Mouse (Mus musculus) mouse embryonic stem cell (cell line): ENCODE results near the gene Pepd.
"Not testable (repeated sequence)": the region's sequence is repeated elsewhere in the genome, so short reads cannot be mapped to it uniquely, and the experiment has no call there.

Source experiments
- in situ Hi-C, 2 experiments: fragments of 300-500 bp; cut with MboI; formaldehyde crosslinking; loops; 1 replicate in 1 of 2; 3 replicates in 1 of 2; pipeline ENCODE4 v1.14.3; 2019 to 2020; ENCODE audit warnings: low sequenced_read_pairs in 2 of 2, low pct_unique_long_range_greater_than_20kb in 1 of 2, mixed read lengths in 1 of 2; ENCODE audit not compliant: unreplicated experiment in 1 of 2

Gene Pepd

GRCm38 (mm10) chr7:34972990-34973440 lies 60.8 kb downstream of the Pepd start:
- in situ Hi-C loops = no loop called here

GRCm38 (mm10) chr7:34973877-34974276 lies 61.7 kb downstream of the Pepd start:
- in situ Hi-C loops = no loop called here

DNA sequence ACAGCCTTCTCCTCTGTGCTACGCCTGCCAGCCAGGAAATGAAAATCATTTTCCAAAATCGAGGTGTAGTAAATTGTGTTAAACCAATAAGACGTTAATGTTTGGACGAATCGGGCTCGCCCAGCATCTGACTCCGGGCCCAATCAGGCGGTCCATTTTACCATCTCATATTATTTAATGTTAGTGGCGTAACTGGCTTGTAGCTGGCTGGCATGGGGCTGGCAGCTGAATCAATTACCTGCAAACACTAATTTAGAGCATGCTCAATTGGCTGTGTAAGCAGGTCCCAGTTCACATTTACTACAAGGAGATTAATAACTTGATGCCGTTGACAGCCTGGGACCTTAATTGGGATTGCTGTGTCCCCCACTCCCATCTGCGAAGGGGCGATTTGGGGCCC lies 63.7 kb downstream of the Pepd start:
- in situ Hi-C loops = no loop called here

DNA sequence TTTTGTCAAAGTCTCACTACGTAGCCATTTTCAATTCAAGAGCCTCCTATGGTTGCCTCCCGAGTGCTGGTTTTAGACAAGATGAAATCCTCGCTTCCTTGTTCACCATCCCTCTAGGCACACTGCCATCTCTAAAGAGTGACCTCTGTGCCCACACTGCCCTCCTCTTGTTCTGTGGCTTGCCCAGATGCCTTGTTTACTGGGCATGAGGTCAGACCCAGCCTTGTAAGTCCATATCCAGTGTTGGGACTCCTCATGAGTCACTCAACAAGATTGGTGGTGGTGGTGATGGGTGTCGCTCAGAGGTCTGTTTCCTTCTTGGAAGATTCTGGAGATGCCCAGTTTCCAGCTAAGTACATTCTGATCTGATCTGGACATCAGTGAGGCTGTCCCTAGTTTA lies 65.2 kb downstream of the Pepd start:
- in situ Hi-C loops = no loop called here

DNA sequence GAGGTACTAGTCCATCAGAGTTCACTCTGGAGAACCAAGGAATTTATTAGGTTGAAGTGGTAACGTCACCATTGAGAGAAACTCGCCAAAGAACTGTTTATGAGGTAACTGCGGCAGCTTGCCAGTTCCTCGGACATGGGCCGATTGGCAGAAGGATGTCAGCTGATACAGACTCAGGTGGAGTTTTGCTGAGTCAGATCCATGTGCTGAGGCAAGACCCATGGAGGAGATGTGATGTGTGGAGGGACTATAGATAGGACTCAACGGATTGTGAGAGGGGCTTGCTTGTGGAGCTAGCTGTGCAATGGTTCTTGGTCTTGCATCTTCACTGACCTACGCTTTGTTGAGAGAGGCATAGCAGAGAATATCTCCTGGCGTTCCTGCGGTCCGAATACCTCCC lies 69.6 kb downstream of the Pepd start:
- in situ Hi-C loops = no loop called here

- in situ Hi-C loops = not testable (repeated sequence)
Measured at GRCm38 (mm10) chr7:34982372-34982771, 70.2 kb downstream of the Pepd start.

DNA sequence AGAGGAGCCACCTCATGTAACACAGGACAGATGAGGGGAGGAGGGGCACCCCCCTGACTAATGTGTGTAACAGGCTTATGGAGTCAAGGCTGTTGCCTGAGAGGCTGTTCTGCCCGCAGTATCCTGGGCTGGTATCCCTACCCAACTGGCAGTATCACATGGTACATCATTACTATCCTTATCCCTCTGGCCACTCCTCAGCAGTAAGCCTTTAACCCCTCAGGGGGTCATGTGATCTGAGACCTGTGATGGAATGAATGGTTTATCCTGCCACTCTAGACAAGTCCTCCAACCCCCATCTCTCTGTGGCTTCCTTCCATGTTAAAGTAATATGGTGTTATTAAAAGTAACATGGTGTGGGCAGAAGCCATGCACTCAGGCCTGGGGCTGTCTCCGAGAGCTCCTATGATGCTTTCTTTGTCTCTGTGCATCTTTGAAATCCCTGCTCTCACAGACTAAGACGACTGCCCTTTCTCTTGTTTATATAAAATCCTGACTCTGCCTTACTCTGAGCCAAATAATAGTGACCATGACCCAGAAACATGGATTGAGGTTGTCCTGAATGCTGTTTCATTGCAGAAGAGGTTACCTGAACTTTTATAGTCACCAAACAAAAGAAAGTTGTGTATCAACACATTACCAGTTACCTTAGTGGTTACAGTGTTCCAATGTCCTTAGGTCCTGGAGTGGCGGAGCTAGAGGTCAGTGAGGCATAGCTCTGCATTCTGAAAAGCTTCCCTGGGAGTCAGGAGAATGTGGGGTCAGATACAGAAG lies 71.7 kb downstream of the Pepd start:
- in situ Hi-C loops = no loop called here

DNA sequence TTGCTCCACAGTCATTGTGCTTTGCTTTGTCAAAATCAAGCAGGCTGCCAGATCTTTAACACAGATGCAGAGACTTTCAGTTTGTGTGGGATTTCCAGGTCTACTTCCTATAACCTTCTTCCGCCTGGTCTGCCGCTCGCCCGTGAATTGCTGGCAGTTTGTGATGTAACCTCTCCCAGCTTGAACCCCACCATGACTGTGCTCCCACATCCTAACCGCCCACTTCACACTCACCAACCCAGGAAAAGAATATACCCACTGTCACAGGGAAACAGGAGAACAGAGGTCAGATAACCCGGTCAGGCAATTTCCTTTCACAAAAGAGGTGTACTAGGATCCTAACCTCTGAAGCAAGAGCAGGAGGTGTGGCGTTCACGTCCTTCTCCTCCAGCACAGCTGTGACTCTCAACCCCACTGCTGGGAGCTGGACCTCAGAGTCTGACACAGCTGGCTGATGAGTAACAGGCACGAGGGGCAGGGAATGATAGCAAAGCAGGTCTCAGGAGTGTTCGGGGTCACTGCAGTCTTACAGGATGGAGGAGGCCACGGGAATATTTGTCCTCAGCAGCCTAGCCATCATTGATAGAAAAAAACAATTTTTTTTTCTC lies 72.5 kb downstream of the Pepd start:
- in situ Hi-C loops = no loop called here

DNA sequence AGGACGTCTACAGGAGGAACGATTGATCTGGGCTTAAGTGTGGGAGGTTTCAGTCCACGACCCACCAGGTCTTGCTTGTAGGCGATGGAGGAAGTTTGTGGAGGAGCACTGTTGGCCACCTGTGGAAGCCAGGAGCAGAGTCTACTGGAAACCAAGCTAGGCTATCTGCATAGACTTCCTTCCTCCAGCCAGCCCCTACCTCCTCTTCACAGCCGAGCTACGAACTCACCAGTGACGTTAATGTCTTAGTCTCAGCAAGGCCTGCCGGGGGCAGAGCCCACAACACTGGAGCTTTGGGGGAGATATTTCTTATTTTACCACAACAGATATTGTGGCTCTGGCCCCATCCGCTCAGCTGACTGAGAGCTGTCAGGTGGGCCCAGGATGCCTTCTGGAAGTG lies 73.0 kb downstream of the Pepd start:
- in situ Hi-C loops = no loop called here

GRCm38 (mm10) chr7:34985646-34986045 lies 73.5 kb downstream of the Pepd start:
- in situ Hi-C loops = no loop called here

GRCm38 (mm10) chr7:34986575-34987150 lies 74.5 kb downstream of the Pepd start:
- in situ Hi-C loops = no loop called here

DNA sequence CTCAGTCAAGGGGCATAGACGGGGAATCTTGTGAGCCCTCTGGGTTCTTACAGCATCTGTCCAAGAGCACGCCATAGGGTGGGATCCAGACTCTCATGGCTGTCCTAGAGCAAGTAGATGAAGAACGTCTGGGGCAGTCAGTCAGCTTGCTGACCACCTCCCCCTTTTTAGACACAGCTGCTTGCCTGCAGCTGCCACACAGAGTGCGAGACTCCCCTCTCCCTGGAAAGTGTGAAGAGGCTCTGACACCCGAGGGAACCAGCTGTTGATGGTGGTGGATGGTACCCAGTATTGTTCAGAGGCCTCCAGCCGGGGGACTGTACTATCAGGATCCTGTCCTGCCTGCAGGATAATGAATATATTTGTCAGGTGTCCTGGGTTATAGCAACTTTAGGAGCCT lies 75.1 kb downstream of the Pepd start:
- in situ Hi-C loops = no loop called here

DNA sequence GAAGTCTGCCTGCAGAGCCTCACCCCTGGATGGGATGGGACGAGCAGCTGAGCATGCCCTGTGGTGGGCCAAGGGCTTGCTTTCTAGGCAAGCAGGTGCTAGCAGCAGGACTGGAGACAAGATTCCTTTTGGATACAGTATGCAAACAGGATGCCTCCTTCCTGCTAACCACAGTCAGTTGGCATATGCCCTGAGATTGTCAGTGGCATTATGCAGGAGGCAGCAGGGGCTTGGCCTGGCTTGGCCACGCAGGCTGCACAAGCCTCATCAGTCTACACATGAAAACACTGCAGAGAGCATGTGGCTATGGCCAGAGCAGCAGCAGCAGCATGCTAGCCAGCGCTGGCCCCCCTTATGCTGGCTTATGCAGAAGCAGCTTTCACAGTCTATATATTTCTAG lies 76.3 kb downstream of the Pepd start:
- in situ Hi-C loops = no loop called here

- in situ Hi-C loops = loop anchor here in 1 of 2 experiments (10.0 kb wide), 1 partner anchor 147 kb away; no protein-coding TSS in a partner anchor
Measured at GRCm38 (mm10) chr7:34991731-34992246, 79.6 kb downstream of the Pepd start.

GRCm38 (mm10) chr7:34992766-34993165 lies 80.6 kb downstream of the Pepd start:
- in situ Hi-C loops = loop anchor here in 1 of 2 experiments (10.0 kb wide), 1 partner anchor 148 kb away; no protein-coding TSS in a partner anchor

GRCm38 (mm10) chr7:34995872-34996662 lies 83.9 kb downstream of the Pepd start:
- in situ Hi-C loops = loop anchor here in 1 of 2 experiments (10.0 kb wide), 1 partner anchor 151 kb away; no protein-coding TSS in a partner anchor

GRCm38 (mm10) chr7:35000839-35001238 lies 88.7 kb downstream of the Pepd start:
- in situ Hi-C loops = no loop called here

DNA sequence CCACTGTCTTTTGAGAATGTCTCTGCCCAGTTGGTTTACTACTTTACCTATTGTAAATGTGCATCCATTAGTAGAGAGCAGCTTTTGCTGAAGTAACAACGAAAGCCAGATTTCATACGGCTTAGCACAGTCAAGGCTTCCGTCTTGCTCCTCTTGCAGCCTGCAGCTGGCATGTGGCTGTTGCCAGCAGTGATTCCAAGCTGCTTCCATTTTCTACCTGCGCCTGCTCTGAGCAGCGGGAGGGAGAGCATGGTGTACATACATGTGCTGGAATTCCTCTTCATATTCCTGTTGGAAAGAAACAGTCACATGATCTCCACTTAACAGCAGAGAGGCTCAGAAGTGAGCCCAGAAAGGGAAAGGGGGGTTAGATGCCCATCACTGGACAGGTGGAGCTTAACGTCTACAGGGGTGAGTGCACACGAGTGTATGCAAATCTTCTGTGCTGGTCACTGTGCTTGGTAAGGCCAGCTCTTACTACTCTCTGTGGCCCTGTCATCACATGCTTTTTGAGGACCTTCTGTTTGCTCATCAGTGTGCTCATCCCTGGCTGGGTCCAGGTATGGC lies 91.1 kb downstream of the Pepd start:
- in situ Hi-C loops = no loop called here
